Mouse (Mus musculus) adrenal gland, postnatal 10 days (tissue): ENCODE results near the gene 1700019N19Rik. TPM values are rescaled to one million over a fixed set of nuclear protein-coding genes. Genes with fewer than 3 reads are reported as not detected.

Experiments used
- total RNA-seq, 2 experiments: library from RNA; stranded (reverse); gene quantifications; 2 replicates each; pipeline ENCODE4 v1.2.3; 2021

Gene 1700019N19Rik
- total RNA-seq, 2 experiments from 2014 or later = not detected

Other genes starting within 250 kb of the 1700019N19Rik start
- not detected for gene Pnlip, start 142.0 kb downstream of the 1700019N19Rik start, total RNA-seq
- 1 to 10 TPM; 4.0 to 7.5 TPM for gene Pnliprp1, start 65.6 kb downstream of the 1700019N19Rik start, total RNA-seq
- gene Pnliprp2, start 34.7 kb downstream of the 1700019N19Rik start, total RNA-seq = not detected
- under 1 TPM in 1 of 2 experiments, not detected in 1; 0.24 TPM for gene Eno4, start 149.0 kb upstream of the 1700019N19Rik start, total RNA-seq
- gene Hspa12a, start 149.2 kb upstream of the 1700019N19Rik start, total RNA-seq = 10 to 100 TPM; 37.5 to 46.5 TPM